Mouse (Mus musculus): ENCODE data around the gene Sh2b2.

The Sh2b2 gene

DNA sequence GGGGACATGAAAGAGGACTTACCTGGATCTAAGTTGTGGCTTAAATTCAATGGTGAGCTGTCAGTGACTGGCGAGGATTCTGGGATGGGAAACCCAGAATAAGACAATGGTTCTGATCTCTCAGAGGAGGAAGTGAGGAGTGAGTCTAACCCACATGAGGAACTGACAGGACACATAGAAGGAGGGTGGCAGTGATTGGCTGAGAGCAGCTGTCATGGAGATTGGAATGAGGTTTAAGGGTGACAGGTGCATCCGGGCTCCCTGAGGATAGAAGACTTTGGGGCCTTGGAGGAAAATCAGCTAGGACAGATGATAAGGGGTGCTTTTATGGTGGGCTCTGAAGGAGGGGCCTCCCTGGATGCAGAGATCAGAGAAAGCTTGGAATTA lies at the start of gene Sh2b2:
Sh2b2 (minus strand) TSS at position 105 of the 387 bp plus-strand sequence.
- ChIA-PET POLR2A (interaction anchor here in 1 of 4 experiments (0.5 to 1.0 kb wide), 3 partner anchors 11 to 38 kb away, joined by 3 to 4 read pairs (median 3); no protein-coding TSS in a partner anchor), CTCF (interaction anchor here in 2 of 4 experiments (0.6 to 0.8 kb wide), 4 partner anchors 107 to 345 kb away, joined by 3 to 4 read pairs (median 4); no protein-coding TSS in a partner anchor)

DNA sequence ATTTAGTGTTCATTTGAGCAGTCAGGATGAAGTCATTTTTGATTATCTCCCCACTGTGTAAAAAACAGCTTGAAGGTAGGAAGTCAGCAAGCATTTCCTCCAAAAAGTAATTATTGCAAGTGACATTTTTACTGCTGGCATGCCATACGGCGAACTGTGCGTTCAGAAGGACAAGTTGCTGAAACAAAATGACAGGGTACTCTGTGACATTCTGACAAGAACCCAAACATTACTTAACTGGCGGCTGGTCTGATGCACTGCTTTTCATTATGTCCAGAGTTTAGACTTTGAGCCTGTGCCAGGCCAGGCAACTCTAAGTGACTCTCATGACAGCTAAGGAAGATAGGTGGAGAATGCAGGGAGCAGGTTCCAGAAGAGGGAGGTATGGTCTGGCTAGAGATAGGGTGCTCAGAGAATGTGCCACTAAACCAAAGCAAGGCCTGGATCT lies 46.6 kb upstream of the Sh2b2 start:
- CTCF ChIA-PET, result interaction anchor here in 2 of 4 experiments (1.0 to 1.4 kb wide), 2 partner anchors 11 kb away, joined by 3 read pairs; no protein-coding TSS in a partner anchor
- POLR2A ChIA-PET, result no interaction called here

DNA sequence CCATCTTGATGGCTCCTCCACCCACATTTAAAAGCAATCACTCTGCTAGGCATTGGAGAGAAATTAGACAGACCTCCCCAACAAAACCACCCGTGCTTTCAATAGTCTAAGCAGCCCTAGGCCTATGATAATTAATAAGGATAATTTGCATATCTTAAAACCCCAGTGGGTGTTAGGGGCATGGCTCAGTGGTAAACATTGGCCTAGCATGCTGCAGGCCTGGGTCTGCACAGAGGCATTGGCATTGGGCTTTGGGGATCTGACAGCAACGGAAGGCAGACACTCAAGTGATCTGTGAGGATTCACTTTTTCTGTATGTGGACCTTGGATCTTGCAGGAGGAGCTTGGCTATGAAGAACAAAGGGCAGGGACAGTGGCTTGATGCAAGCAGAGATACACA lies 46.0 kb upstream of the Sh2b2 start:
- ChIA-PET POLR2A (no interaction called here), CTCF (no interaction called here)

DNA sequence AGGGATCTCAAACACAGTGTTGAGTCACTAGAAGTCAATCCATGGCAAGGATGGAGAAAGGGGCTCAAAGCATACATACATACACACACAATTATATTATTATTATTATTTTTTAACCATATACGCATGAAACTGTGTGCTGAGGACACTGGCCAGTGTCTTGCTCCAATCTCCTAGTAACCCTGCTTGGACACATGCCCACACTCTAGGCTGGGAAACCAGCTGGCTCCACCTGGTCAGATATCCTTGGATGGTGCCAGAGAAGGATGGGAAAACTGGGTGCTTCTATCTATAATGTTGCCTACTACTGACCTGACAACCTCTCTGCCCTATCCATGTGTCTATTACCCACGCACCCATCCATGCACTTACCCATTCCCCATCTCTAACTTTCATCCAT lies 45.2 kb upstream of the Sh2b2 start:
- ChIA-PET POLR2A (no interaction called here), CTCF (no interaction called here)

DNA sequence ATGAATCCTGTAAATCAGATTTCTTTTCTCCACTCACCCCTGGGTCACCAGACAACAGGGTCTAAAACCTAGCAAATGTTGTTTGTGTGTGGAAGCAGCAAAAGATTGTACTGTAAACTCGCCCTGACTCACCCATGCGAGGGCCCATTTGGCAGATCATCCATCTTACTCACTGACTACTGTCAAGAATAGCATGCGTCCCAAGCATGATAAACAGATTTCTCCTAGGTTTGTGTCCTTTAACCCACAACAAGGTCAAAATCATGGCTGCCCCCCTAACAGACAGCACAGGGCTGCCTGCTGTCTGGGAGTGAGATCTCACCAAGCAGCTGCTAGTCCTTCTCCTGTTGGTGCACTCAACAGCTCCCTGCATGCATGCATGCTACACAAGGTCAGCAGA lies 43.4 kb upstream of the Sh2b2 start:
- POLR2A ChIA-PET, result interaction anchor here in 2 of 4 experiments (0.6 to 1.5 kb wide), 3 partner anchors 183 to 270 kb away, joined by 3 read pairs; no protein-coding TSS in a partner anchor
- CTCF ChIA-PET, result no interaction called here

DNA sequence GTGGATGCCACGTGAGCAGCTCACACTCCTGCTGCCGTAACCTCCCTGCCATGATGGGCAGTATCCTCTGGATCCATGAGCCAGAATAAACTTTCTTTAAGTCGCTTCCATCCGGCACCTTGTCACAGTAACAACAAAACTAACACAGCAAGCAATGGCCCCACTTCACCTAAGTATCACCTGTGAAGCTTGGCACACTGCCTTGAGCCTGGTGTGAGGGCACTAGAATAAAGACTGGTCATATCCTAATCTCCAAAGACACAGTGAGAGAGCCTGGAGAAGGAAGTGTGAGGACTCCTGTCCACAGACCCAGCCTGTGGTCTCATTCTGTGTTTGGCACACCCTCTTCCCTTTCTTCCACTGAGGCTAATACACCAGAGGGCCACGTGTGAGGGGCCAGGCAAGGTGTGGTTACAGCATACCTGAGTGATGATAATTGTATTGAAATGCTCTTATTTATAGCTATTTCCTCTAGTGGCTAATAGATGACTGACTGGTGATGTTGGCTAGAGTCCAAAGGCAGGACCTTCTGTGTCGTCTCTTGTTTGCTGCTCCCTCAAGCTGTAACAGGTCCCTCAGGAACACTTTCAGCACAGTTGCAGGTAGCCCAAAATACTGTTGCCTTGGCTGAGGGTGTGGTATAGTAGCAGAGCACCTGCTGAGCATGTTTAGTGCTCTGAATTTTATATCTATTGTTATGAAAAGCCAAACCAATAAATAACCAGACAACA lies 42.2 kb upstream of the Sh2b2 start:
- ChIA-PET POLR2A (interaction anchor here in 2 of 4 experiments (0.6 to 1.5 kb wide), 3 partner anchors 177 to 235 kb away, joined by 3 read pairs; no protein-coding TSS in a partner anchor), CTCF (interaction anchor here in 2 of 4 experiments (0.5 to 1.3 kb wide), 3 partner anchors 35 to 73 kb away, joined by 3 to 4 read pairs (median 3); no protein-coding TSS in a partner anchor)

DNA sequence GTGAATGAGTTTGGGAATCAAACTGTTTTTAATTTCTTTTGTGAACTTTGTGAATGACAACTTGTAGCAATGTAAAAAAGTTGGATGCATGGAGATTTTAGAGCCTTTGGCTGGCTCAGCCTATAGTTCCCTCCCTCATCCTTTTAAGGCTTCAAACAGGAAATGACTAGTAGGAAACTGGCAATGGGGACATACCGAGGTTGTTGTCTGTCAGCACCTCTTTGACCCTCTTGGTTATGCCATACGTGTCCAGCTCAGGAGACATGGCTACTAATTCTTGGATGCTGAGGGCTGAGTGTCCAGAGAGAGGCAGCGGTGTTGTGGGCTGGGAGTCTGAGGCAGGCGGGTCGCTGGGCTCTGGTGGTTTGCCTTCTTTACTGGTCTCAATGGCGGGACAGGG lies 40.2 kb upstream of the Sh2b2 start:
- CTCF ChIA-PET, result interaction anchor here in 1 of 4 experiments (0.6 kb wide), 1 partner anchor 480 kb away, joined by 6 read pairs; no protein-coding TSS in a partner anchor
- POLR2A ChIA-PET, result interaction anchor here in 1 of 4 experiments (0.6 kb wide), 1 partner anchor 731 kb away, joined by 3 read pairs; no protein-coding TSS in a partner anchor

DNA sequence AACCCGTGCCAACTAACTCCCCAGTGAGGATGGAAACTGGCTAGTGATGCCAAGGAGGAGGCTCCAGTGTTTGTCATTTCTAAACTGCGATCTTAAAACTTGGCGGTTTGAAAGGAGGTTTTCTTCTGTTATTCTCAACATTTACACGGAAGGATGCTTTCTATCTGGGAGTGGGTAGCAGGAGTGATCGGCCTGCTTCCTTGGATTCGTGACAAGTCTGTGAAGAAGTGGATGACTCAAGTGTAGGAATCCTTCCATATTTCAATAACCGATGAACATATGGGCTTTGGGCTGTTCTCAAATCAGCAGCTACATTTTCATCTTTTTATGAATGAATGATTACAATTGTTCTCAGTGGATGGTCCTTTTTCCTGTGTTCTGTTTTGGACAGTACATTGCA lies 38.8 kb upstream of the Sh2b2 start:
- ChIA-PET POLR2A (interaction anchor here in 2 of 4 experiments (0.7 to 1.3 kb wide), 3 partner anchors 10 to 92 kb away, joined by 3 read pairs; no protein-coding TSS in a partner anchor), CTCF (interaction anchor here in 2 of 4 experiments (1.0 to 1.4 kb wide), 2 partner anchors 36 to 338 kb away, joined by 3 to 4 read pairs; no protein-coding TSS in a partner anchor)

DNA sequence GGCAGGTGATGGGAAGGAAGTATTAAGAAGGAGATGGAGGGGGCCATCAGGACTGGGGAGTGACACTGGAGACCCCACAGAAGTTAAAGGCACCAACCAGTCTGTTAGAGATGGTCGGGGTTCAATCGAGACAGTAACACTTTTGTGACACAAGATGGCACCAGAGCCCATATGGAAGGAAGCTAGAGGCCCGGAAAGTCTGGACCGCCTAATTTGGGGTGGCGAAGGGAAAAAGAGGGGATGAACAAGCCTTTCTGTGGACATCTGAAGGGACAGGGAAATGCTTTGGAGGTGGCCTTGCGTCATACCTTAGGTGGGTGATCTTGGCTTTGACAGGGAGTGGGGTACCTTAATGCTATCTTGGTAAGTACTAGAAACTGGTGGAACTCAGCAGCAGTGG lies 35.0 kb upstream of the Sh2b2 start:
- POLR2A ChIA-PET, result interaction anchor here (0.6 to 1.6 kb wide), 6 partner anchors 12 to 283 kb away, joined by 3 to 5 read pairs (median 3); partner anchors contain the start of gene Prkrip1 (in 1 of the 4)
- CTCF ChIA-PET, result interaction anchor here (0.5 to 3.7 kb wide), 28 partner anchors 11 to 672 kb away, joined by 3 to 14 read pairs (median 3); partner anchors contain the start of gene Fis1 (in 1 of the 4)

DNA sequence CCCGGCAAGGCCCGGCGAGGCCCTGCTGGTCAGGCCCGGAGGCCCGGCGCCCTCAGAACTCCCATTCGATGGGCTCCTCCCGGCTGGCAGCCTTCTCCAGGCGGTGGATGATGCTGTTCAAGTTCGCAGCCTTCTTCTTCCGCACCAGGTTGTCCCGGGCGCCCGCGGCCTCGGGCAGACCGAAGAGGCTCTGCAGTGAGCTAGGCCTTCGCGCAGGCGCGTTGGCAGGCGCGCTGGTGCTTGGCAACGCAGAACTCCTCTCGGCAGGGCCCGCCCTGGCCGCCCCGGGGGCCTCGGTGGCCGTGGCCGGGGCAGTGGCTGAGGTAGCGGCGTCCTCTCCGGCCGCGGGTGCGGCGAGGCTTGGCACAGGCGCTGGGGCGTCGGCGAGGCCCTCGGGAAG lies 28.4 kb upstream of the Sh2b2 start:
- CTCF ChIA-PET, result interaction anchor here in 3 of 4 experiments (0.7 to 3.3 kb wide), 10 partner anchors 16 to 885 kb away, joined by 3 to 14 read pairs (median 4); no protein-coding TSS in a partner anchor

DNA sequence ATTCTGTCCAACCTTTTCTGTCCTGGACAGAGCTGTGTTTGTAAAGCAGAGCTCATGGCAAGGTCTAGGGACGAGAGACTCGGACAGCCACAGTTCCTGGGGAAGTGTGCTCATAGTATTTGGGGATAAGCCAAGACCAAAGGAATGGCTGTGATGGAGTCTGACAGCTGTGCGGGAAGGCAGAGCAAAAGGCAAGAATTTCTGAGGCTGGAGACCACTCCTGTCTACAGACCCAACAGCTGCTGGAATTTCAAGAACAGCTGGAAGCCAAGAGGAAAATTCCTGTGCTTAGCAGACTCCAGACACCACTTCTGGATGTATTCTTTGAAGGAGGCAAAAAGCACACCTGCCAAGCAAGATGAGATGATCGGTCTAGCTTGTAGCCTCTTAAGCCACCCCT lies 23.6 kb upstream of the Sh2b2 start:
- ChIA-PET CTCF (interaction anchor here (0.6 to 2.8 kb wide), 11 partner anchors 11 to 486 kb away, joined by 3 to 10 read pairs (median 3); no protein-coding TSS in a partner anchor), POLR2A (interaction anchor here in 3 of 4 experiments (0.6 to 3.1 kb wide), 11 partner anchors 9 to 1300 kb away, joined by 3 to 12 read pairs (median 3); partner anchors contain the start of genes Prkrip1 (in 1 of the 3), Tfr2 (in 1 of the 3) and Ywhag (in 1 of the 3))

More for the DNA sequence above, 28.4 kb upstream of the Sh2b2 start:
- POLR2A ChIA-PET, result interaction anchor here in 3 of 4 experiments (0.5 to 1.1 kb wide), 8 partner anchors 9 to 499 kb away, joined by 3 to 5 read pairs (median 3); no protein-coding TSS in a partner anchor

DNA sequence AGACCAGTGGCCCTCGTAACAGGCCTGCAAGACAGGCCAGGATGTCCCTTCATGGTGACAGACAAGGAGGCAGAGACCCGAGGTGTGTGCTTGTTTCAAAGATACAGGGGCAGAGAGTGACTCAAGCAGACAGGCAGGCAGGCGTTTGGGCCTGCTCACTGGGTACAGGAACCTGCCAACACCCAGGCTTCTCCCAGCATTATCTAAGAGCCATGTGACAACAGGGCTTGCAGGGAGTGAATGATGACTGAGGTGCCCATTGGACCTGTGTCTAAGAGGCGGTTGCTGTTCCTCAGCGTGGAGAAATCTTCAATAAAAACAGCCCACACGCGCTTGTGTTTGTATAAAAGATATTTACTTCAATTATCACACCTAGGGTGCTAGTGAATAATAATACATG lies 19.7 kb upstream of the Sh2b2 start:
- POLR2A ChIA-PET, result interaction anchor here in 2 of 4 experiments (0.6 to 1.8 kb wide), 3 partner anchors 13 to 66 kb away, joined by 3 to 6 read pairs (median 3); no protein-coding TSS in a partner anchor

DNA sequence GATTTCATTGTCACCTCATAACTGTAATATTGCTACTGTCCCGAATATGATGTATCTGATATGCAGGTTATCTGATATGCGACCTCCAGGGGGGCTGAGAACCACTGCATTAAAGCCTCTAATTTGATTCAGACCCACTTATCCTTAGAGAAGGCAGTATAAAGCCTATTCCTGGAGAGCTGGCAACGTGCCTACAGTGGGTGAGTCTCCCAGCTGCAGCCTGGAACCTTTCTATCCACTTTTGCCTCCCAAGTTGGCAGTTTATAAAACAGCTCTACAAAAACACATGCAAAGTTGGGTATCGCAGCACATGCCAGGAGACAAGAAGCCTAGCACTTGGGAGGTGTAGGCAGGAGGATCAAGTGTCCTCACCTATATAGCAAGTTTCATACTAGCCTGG lies 17.0 kb upstream of the Sh2b2 start:
- ChIA-PET POLR2A (interaction anchor here in 1 of 4 experiments (0.9 kb wide), 1 partner anchor 71 kb away, joined by 3 read pairs; no protein-coding TSS in a partner anchor), CTCF (interaction anchor here in 1 of 4 experiments (1.5 kb wide), 1 partner anchor 10 kb away, joined by 3 read pairs; no protein-coding TSS in a partner anchor)

More for the DNA sequence above, 19.7 kb upstream of the Sh2b2 start:
- CTCF ChIA-PET, result interaction anchor here in 1 of 4 experiments (1.0 kb wide), 1 partner anchor 13 kb away, joined by 5 read pairs; no protein-coding TSS in a partner anchor

DNA sequence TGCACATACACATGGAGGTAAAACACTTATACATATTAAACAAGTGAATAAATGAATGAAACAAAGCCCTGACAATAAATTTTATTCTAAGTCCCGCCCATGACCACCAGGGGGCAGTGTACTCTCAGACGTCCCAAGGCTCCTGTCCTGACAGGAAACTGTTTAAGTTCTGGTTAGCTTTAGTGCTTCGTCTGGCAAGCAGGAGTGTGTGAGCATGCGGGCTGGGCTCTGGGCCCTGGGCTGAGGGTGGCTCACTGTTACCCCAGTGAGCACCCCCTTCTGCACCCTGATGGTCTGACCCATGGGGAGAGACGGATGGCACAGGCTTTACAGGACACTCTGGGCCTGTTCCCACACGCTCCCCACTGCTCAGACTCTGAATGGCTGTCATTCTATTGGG lies 12.6 kb upstream of the Sh2b2 start:
- CTCF ChIA-PET, result interaction anchor here in 3 of 4 experiments (0.6 to 2.0 kb wide), 13 partner anchors 8 to 501 kb away, joined by 3 to 5 read pairs (median 3); no protein-coding TSS in a partner anchor

DNA sequence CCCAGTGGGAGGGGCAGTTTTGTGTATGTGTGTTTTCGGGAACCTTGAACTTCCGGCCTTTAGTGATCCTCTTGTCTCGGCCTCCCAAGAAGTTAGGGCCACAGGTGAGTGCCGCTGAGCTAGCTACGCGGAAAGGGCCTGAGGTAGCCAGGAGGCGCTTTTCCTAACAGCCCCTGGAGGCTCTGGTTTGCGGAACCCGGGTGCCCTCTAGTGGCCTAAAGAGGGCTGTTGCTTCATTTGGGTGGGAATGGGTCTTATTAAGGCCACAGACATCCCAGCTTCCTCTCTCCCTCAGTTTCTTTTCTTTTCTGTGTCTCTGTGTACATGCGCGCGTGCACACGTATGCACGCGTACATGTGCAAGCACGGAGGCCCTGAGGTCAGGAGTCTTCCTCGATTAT lies 6.5 kb upstream of the Sh2b2 start:
- ChIA-PET CTCF (interaction anchor here (0.5 to 3.4 kb wide), 123 partner anchors 8 to 888 kb away, joined by 3 to 48 read pairs (median 4); partner anchors contain the start of genes Prkrip1 (in 3 of the 4), Polr2j (in 1 of the 4) and Rhbdd2 (in 1 of the 4)), POLR2A (interaction anchor here (0.5 to 1.8 kb wide), 26 partner anchors 8 to 462 kb away, joined by 3 to 12 read pairs (median 4); partner anchors contain the start of gene Prkrip1 (in 2 of the 4))

More for the DNA sequence above, 12.6 kb upstream of the Sh2b2 start:
- POLR2A ChIA-PET, result interaction anchor here in 1 of 4 experiments (0.5 to 0.6 kb wide), 2 partner anchors 10 to 305 kb away, joined by 4 to 7 read pairs; no protein-coding TSS in a partner anchor

DNA sequence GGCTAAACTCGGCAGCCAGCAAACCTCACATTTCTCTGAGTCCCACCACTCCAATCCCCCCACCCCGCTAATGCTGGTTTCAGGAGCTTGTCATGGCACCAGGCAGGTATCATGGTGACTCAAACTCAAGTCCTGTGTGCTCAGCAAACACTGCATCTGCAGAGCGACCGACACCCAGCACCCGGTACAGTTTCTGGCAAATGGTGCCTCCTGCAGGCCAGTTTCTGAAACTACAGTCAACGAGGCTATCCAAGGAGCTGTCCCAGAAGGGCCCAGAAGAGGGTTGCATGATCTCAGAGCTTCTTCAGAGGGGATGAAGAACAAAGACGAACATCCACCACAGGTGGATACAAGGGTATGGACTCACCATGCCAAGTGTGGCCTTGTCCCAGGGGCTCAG lies 4.6 kb upstream of the Sh2b2 start:
- CTCF ChIA-PET, result interaction anchor here (0.5 to 3.4 kb wide), 40 partner anchors 9 to 655 kb away, joined by 3 to 48 read pairs (median 3); partner anchors contain the start of genes Prkrip1 (in 2 of the 4) and Dtx2 (in 1 of the 4)
- POLR2A ChIA-PET, result interaction anchor here in 3 of 4 experiments (0.7 to 1.0 kb wide), 3 partner anchors 9 to 52 kb away, joined by 3 to 5 read pairs (median 3); partner anchors contain the start of gene Prkrip1 (in 1 of the 3)

DNA sequence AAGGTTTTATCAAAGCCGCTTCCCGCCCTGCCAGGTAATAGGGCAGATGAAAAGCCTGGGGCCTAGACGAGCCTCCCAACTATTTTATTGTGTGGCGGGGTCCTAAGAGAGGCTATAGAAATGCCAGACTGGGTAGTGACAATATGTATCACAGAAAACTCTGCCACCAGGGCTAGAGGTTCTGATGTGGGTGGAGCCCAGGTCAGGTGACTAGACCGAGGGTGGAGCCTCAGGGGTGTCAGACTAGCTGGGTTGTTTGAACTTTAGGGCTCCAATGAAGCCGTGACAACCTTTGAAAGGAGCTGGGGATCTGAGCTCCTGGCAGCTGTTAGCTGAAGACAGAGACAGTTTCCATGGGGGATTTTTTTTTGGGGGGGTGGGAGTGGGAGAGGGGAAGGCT lies 2.1 kb upstream of the Sh2b2 start:
- ChIA-PET CTCF (interaction anchor here (0.5 to 1.6 kb wide), 12 partner anchors 8 to 1443 kb away, joined by 3 to 10 read pairs (median 4); partner anchors contain the start of gene Prkrip1 (in 1 of the 4)), POLR2A (interaction anchor here in 3 of 4 experiments (0.5 to 1.1 kb wide), 5 partner anchors 31 to 380 kb away, joined by 3 to 5 read pairs (median 3); partner anchors contain the start of gene Prkrip1 (in 1 of the 3))
